Mouse (Mus musculus) forebrain, embryonic 13.5 days (tissue): ENCODE results near the gene Tnik. TPM values are rescaled to one million over a fixed set of nuclear protein-coding genes. Genes with fewer than 3 reads are reported as not detected.

Experiments
- ATAC-seq: fragments of 200-750 bp; cut with Nextera tagmentation; 2 replicates; pipeline ENCODE4 v1.8.0; 2017
- H3K27ac ChIP-seq: fragments of 300-500 bp; sonication (generic); 2 replicates; pipeline ENCODE4 v1.5.1; 2015; ENCODE audit warnings: inconsistent platforms, mild to moderate bottlenecking, moderate library complexity
- H3K27me3 ChIP-seq: fragments of 300-500 bp; sonication (generic); 2 replicates; pipeline ENCODE4 v1.6.1; 2015; ENCODE audit warnings: mild to moderate bottlenecking, inconsistent platforms
- H3K36me3 ChIP-seq: fragments of 300-500 bp; sonication (generic); 2 replicates; pipeline ENCODE4 v1.6.1; 2015; ENCODE audit warnings: mild to moderate bottlenecking, inconsistent platforms; ENCODE audit not compliant: poor library complexity, severe bottlenecking
- H3K4me1 ChIP-seq: fragments of 300-500 bp; sonication (generic); 2 replicates; pipeline ENCODE4 v1.6.1; 2015; ENCODE audit warnings: inconsistent platforms
- H3K4me2 ChIP-seq: fragments of 300-500 bp; sonication (generic); 2 replicates; pipeline ENCODE4 v1.6.1; 2015; ENCODE audit warnings: inconsistent platforms, mild to moderate bottlenecking, moderate library complexity
- H3K4me3 ChIP-seq: fragments of 300-500 bp; sonication (generic); 2 replicates; pipeline ENCODE4 v1.5.1; 2015; ENCODE audit warnings: mild to moderate bottlenecking, inconsistent platforms
- H3K9ac ChIP-seq: fragments of 300-500 bp; sonication (generic); 2 replicates; pipeline ENCODE4 v1.6.1; 2015; ENCODE audit warnings: mild to moderate bottlenecking, inconsistent platforms
- H3K9me3 ChIP-seq: fragments of 300-500 bp; sonication (generic); replicated peaks from 2 replicates; pipeline ENCODE4 v1.6.1; 2016; ENCODE audit warnings: inconsistent platforms
- WGBS: fragments of 180-500 bp; shearing (Covaris S2); methylation state at CpG from one replicate; pipeline ENCODE4 v1.1.7; 2015; 5-methylcytosine and 5-hydroxymethylcytosine counted together
- polyA plus RNA-seq: library from polyadenylated mRNA; unstranded; fragments of >200 nt; fragmentation: Nextera tagmentation; extraction: Ambion mirVana; gene quantifications from 2 replicates; pipeline ENCODE4 v1.2.1, GENCODE M21; 2015

Tnik gene
- polyA plus RNA-seq, 1 experiment from 2014 or later = 54.9 TPM

DNA sequence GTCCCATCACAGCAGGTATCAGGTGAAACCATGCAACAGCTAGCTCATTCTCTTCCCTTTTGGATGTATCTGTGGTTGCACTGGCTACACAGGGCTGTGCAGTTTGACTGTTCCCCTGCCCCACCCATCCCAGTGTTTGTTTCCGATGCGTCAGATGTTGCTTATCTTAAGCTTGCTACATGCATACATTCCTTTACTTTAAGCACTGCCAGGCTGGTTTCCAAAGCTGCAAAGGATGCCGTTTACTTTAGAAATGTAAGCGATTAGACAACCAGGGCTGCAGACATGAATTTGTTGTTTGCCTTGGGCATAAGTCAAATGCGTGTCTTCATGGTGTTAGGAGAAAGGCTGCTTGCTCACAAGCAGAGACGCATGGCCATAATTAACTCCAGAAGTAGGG lies 96.1 kb downstream of the Tnik start:
- H3K27ac ChIP-seq = no peak overlapping the region
- H3K36me3 ChIP-seq = peaks cover 11% of the 10 kb centered on the region
- no peak overlapping the region for H3K4me2 ChIP-seq
- H3K4me1 ChIP-seq = no peaks in the 10 kb centered on the region
- no peak overlapping the region for H3K9ac ChIP-seq
- H3K9me3 ChIP-seq = peaks cover 6% of the 10 kb centered on the region; the same call in 1 of the 2 replicates
- WGBS = 89% methylated on average over 6 of the region's 6 CpGs
- H3K27me3 ChIP-seq = no peaks in the 10 kb centered on the region
- H3K4me3 ChIP-seq = no peak overlapping the region
- no peak for ATAC-seq

DNA sequence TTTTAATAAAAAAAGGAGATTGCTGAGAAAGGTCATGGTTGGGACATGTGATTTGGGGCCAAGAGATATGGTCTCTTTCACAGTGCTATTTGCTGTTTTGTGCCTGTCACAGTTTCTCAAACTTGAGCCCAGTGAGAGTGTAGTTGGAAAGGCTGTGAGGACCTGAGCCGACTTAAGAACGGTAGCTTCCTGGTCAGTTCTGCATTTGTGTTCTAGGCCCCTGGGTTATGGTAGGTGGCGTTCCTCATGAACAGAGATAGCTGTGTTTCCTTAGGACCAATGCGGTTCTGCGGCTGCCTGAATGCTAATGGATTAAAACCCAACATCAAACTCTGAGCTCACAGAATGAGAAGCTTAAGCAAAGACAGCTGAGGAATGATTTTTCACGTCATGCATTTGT lies 98.0 kb downstream of the Tnik start:
- H3K4me1 ChIP-seq = no peaks in the 10 kb centered on the region
- H3K27me3 ChIP-seq = no peaks in the 10 kb centered on the region
- H3K4me3 ChIP-seq = no peak overlapping the region
- peaks cover 11% of the 10 kb centered on the region for H3K36me3 ChIP-seq
- ATAC-seq = no peak
- 93% methylated on average over 6 of the region's 6 CpGs for WGBS
- no peak overlapping the region for H3K27ac ChIP-seq
- H3K9me3 ChIP-seq = peaks cover 6% of the 10 kb centered on the region; the same call in 1 of the 2 replicates
- H3K4me2 ChIP-seq = no peak overlapping the region
- H3K9ac ChIP-seq = no peak overlapping the region

DNA sequence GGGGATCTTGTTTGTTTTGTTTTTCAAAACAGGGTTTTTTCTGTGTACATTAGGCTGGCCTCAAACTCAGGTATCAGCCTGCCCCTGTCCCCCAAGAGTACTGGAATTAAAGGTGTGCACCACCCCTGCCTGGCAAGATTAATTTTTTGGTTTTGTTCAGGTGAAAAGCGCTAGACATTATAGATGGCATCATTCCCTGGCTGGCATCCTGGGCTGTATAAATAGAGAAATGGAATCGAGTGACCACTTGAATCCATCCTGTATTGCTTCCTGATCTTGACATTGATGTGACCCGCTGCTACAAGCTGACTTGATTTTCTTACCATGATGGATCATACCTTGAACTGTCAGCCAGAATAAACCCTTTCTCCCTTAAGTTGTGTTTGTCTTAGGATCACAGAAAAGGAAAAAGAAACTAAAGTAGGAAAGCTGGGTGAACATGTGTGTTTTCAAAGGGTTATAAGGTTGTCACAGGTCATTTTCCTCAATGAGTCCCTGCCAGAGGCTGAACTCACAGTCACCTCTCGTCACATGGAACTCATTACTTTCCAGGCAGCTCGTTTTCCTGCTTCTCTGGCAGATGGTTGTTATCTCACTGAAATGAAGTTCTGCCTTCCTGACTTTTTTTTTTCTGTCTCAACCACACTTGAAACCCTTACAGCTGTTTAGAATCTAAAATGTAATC lies 100.6 kb downstream of the Tnik start:
- WGBS = 81% methylated on average over 5 of the region's 5 CpGs
- Histone ChIP-seq H3K9me3 (peaks cover 6% of the 10 kb centered on the region; the same call in 1 of the 2 replicates), H3K36me3 (peaks cover 11% of the 10 kb centered on the region), H3K4me2 (no peak overlapping the region), H3K4me3 (no peak overlapping the region), H3K27me3 (no peaks in the 10 kb centered on the region), H3K9ac (no peak overlapping the region), H3K4me1 (no peaks in the 10 kb centered on the region), H3K27ac (no peak overlapping the region)
- ATAC-seq = no peak

DNA sequence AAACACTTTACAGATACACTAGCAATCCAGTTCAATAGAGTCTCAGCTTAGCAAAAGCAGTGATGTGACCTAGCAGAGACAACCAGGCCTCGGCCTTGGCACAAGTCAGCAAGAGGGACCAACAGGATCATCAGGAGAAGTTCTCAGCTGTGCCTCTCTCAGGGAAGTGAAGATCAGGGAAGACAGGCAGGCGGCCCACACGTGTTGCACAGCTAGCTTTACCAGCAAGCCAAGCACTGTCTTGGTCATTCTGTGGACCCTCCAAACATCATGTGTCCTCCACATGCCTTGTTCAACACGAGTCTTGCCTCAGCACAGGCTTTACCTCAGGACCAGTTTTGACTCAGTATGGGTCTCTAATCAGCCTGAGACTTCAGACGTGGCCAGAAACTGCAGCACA lies 105.7 kb downstream of the Tnik start:
- H3K9ac ChIP-seq = no peak overlapping the region
- H3K36me3 ChIP-seq = no peaks in the 10 kb centered on the region
- no peak for ATAC-seq
- 82% methylated on average over 5 of the region's 5 CpGs for WGBS
- peaks cover 3% of the 10 kb centered on the region; the same call in 1 of the 2 replicates for H3K9me3 ChIP-seq
- H3K27me3 ChIP-seq = no peaks in the 10 kb centered on the region
- no peaks in the 10 kb centered on the region for H3K4me1 ChIP-seq
- H3K4me3 ChIP-seq = no peak overlapping the region
- H3K27ac ChIP-seq = no peak overlapping the region
- H3K4me2 ChIP-seq = no peak overlapping the region

DNA sequence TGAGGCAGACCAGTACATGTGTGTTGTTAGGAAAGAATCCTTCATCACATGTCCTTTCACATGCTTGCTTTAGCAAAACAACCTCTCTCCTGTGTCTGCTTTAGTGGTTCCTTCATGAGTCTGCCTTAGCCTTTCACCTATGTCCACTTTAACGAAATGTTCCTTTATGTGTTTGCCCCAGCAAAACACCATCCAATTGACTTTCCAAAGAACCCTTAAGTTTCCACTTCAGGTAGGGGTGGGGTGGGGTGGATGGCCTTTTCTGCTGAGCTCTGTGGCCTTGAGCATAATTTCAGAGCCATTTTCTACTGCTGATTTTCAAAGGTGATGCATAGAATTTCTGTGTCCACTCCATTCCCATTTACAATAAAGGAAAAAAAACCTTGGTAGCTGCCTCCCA lies 106.3 kb downstream of the Tnik start:
- Histone ChIP-seq H3K27me3 (no peaks in the 10 kb centered on the region), H3K9me3 (no peaks in the 10 kb centered on the region), H3K36me3 (no peaks in the 10 kb centered on the region), H3K9ac (no peak overlapping the region), H3K4me2 (no peak overlapping the region), H3K4me1 (no peaks in the 10 kb centered on the region), H3K4me3 (no peak overlapping the region), H3K27ac (no peak overlapping the region)
- 86% methylated on average over 1 of the region's 1 CpGs for WGBS
- ATAC-seq = no peak

DNA sequence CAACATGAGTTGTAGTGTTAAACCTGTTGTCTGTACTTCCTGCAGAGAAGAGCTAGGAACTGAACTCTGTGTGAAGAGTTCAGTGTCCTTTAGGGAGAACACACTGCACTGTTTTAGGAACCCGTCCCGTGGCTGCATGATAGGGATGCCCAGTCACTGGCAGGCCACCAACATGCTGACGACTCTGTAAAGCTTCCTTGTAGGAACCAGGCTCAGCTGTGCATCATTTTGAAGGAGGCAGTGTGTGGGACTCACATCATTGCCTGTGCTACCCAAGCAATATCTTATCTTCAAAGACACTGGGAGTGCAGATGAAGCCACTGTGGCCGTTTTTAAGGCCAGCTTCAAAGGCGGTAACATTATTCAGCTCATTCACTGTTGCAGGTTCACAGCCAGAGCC lies 106.7 kb downstream of the Tnik start:
- no peak overlapping the region for H3K9ac ChIP-seq
- no peaks in the 10 kb centered on the region for H3K27me3 ChIP-seq
- H3K4me3 ChIP-seq = no peak overlapping the region
- H3K4me1 ChIP-seq = no peaks in the 10 kb centered on the region
- no peak for ATAC-seq
- no peaks in the 10 kb centered on the region for H3K9me3 ChIP-seq
- WGBS = 81% methylated on average over 5 of the region's 5 CpGs
- H3K27ac ChIP-seq = no peak overlapping the region
- H3K4me2 ChIP-seq = no peak overlapping the region
- H3K36me3 ChIP-seq = no peaks in the 10 kb centered on the region

DNA sequence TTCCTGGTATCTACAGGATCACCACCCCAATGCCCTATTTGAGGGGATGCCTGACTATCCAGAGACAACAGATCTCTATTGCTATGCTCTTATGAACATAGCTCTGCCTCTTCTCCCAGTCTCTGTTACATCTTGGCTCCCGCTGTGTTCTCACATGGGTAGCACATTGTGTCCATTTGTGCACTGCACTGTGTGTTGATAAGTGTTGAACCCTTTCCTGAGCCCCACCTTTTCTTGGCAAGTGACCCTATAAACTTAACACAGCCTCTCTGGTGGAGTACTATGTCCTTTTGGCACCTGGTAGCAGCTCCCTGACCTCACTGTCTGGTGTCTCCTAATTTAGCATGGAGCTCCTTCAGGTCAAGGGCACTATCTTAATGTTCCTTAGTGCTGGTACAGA lies 108.6 kb downstream of the Tnik start:
- Histone ChIP-seq H3K9me3 (no peaks in the 10 kb centered on the region), H3K4me3 (no peak overlapping the region), H3K36me3 (no peaks in the 10 kb centered on the region), H3K27ac (no peak overlapping the region), H3K27me3 (no peaks in the 10 kb centered on the region), H3K4me1 (no peaks in the 10 kb centered on the region), H3K9ac (no peak overlapping the region), H3K4me2 (no peak overlapping the region)
- ATAC-seq = no peak
- WGBS = 94% methylated on average over 1 of the region's 1 CpGs

DNA sequence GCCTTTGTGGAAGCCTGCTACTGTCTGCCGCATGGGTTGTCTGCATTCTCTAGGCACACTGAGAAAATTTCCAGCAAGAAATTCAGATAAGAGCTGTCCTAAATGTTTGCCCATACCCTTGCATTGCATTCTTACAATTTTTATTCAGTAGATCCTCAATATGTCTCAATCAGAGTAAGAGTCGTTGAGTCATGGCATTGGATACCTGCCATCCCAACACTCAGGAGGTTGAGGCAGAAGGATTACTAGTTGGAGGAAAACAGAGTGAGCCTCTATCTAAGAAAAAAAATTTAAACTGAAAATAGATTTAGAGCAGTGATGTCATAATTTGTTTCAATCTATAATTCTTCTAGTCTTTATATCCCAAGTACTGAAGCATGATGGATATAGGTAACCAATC lies 109.4 kb downstream of the Tnik start:
- no peaks in the 10 kb centered on the region for H3K4me1 ChIP-seq
- H3K36me3 ChIP-seq = no peaks in the 10 kb centered on the region
- H3K4me3 ChIP-seq = no peak overlapping the region
- H3K9ac ChIP-seq = no peak overlapping the region
- WGBS = 93% methylated on average over 2 of the region's 2 CpGs
- no peak overlapping the region for H3K4me2 ChIP-seq
- ATAC-seq = no peak
- H3K27me3 ChIP-seq = no peaks in the 10 kb centered on the region
- H3K9me3 ChIP-seq = no peaks in the 10 kb centered on the region
- H3K27ac ChIP-seq = no peak overlapping the region

DNA sequence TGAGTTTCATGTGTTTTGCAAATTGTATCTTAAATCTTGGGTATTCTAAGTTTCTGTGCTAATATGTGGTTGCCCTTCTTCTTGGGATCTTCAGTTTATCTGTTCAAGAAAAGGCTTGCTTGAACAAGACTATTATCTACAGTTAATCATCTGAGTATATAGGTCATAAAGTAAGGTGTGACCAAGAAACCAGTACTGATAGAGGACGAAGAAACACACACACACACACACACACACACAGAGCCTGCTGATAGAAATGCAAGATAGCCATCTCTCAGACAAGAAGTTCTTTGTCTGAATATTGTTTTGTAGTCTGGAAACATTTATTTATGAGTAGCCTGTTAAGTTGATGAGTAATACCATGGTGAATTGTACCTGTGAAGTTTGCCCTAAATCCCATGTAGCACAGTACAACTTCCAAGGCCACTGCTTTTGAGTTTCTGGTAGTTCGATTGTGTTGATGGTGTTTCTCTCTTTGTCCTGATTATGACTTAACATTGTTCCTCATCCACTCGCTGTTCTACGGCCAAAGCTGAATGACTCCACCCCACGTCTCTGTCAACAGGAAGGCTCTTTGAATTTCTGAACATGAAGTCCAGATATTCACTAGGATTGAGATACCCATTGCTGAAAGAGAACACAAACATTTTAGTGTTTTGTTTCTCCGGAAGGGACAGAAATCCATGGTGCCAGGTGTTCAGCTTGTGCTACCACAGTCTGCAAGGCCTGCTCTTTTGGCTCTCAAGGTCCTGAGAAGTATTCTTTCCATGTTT lies 111.9 kb downstream of the Tnik start:
- WGBS = 93% methylated on average over 6 of the region's 6 CpGs
- no peaks in the 10 kb centered on the region for H3K36me3 ChIP-seq
- H3K27me3 ChIP-seq = no peaks in the 10 kb centered on the region
- no peak overlapping the region for H3K4me2 ChIP-seq
- H3K4me3 ChIP-seq = no peak overlapping the region
- no peak overlapping the region for H3K27ac ChIP-seq
- H3K4me1 ChIP-seq = no peaks in the 10 kb centered on the region
- ATAC-seq = no peak
- no peak overlapping the region for H3K9ac ChIP-seq
- H3K9me3 ChIP-seq = no peaks in the 10 kb centered on the region

DNA sequence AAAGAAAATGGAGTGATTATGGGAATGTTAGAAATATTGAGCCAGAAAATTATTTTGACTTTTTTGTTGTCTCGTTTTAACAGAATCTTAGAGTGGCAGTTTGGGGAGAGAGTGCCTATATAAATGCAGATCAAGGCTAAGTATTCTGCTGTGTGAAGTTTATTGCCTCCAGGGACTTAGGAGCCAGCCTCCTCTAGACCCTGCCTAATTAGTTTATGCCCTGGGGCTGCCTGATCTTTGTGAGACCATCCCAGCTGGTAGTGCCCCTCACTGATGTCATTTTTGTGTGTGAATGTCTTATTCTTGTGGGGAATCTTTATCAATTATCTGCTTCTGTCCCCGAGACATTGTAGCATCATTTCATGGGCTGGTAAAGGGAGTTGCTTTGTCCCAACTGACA lies 117.2 kb downstream of the Tnik start:
- Histone ChIP-seq H3K4me3 (no peak overlapping the region), H3K9me3 (no peaks in the 10 kb centered on the region), H3K36me3 (no peaks in the 10 kb centered on the region), H3K4me1 (peaks cover 29% of the 10 kb centered on the region), H3K9ac (no peak overlapping the region), H3K27me3 (no peaks in the 10 kb centered on the region), H3K4me2 (no peak overlapping the region), H3K27ac (no peak overlapping the region)
- 27% methylated on average over 2 of the region's 2 CpGs for WGBS
- ATAC-seq = no peak

DNA sequence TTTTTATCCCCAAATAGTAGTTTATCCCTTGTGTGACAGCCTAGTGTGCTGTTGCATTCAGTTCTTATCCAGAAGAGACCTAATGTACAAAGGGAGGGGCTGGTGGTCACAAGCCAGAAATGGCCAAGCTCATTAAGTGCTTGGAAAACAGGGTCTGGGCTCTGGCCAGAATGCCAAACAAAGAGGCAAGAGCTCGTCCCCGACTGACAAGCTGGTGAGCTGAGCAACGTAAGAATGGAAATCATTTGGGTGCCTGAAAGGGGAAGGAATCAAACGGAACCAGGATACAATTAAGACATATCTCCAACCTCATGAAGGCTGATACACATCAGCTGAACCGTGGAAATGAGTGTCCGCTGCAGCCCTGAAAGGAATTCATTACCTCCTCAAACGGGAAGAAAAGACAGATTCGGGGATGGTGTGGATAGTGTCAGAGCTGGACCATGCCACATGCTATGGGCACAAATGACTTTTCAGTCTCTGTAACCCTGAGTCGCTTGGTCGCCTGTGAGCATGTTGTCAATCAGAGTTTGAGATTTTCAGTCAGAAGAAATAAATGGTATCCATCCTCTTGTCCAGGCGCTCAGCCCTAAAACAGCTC lies 120.6 kb downstream of the Tnik start:
- Histone ChIP-seq H3K9me3 (no peaks in the 10 kb centered on the region), H3K27ac (no peak overlapping the region; the same call in 1 of the 2 replicates), H3K4me2 (no peak overlapping the region), H3K36me3 (no peaks in the 10 kb centered on the region), H3K4me3 (no peak overlapping the region), H3K9ac (no peak overlapping the region), H3K27me3 (no peaks in the 10 kb centered on the region), H3K4me1 (peaks cover 30% of the 10 kb centered on the region)
- ATAC-seq = peak; percentile 47; the same call in 1 of the 2 replicates
- WGBS = 40% methylated on average over 11 of the region's 11 CpGs

DNA sequence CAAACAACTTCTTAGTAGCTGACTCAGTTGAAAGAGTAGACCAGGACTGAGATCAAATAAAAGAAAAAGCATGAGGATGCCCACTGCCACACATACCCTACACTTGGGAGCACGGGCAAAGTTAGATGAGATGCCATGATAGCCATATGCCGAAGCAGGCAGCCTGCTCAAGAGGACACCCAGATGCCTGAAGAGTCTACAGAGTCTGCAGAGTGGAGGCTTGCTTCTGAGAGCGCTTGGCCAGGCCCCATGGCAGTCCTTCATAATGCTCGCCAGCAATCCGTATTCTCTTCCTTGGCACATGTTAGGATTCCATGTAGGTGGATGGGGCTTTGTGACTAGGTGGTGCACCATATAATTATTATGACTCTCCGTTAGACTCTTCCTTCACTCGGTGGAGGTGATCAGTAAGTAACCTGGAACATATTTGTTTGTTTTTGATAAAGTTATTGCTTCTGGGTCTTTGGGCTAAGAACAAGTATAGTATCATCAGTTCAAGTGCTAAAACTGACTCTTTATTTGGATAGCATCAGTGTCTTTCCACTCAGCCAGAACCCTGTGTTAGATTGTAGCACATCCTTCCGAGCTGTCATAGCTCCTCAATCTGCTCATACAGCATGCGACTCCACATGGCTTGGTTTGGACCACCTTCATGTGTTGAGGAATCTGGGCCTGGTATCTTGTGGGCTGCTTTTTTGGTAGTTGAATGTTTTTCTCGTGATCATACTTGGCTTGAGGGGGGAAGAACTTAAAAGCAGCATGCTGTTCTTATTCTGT lies 122.4 kb downstream of the Tnik start:
- no peaks in the 10 kb centered on the region for H3K36me3 ChIP-seq
- H3K9ac ChIP-seq = no peak overlapping the region
- no peak for ATAC-seq
- no peak overlapping the region for H3K27ac ChIP-seq
- no peaks in the 10 kb centered on the region for H3K9me3 ChIP-seq
- no peak overlapping the region for H3K4me2 ChIP-seq
- H3K4me1 ChIP-seq = peaks cover 30% of the 10 kb centered on the region
- no peaks in the 10 kb centered on the region for H3K27me3 ChIP-seq
- no peak overlapping the region for H3K4me3 ChIP-seq
- 92% methylated on average over 10 of the region's 10 CpGs for WGBS
